Mouse (Mus musculus) hematopoietic multipotent progenitor cell, adult 10-12 weeks (in vitro differentiated cells): ENCODE data around the gene Pkd1l1. TPM values are rescaled to one million over a fixed set of nuclear protein-coding genes. Genes with fewer than 3 reads are reported as not detected.

Experiments
- polyA plus RNA-seq: library from polyadenylated mRNA; stranded (reverse); fragments of >175 nt; gene quantifications from 2 replicates; pipeline ENCODE4 v1.2.3, GENCODE M21; 2012; ENCODE audit warnings: low replicate concordance

The Pkd1l1 gene
- polyA plus RNA-seq: 0.08 TPM in 1 of 2 replicates, not detected in the other

DNA sequence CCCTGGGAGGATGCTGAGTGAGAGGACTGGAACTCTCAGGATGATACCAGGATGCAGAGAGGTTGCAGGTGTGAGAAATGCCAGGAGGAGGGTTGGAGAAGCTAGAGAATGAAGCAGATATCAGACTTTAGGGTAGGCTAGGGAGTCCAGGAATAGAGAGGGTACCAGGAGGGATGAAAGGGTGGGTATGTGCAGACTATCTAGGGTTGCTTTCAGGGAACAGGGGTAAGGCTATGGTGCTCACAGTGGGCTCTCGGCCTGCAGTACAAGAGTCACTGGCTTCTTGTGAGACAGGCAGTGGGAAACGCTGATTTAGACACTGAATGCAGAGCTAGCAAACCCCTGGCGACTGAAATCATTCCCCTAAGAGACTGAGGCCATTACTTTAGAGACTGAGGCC lies at the start of gene Pkd1l1:
Pkd1l1 (minus strand) TSS at position 101 of the 400 bp plus-strand sequence.

DNA sequence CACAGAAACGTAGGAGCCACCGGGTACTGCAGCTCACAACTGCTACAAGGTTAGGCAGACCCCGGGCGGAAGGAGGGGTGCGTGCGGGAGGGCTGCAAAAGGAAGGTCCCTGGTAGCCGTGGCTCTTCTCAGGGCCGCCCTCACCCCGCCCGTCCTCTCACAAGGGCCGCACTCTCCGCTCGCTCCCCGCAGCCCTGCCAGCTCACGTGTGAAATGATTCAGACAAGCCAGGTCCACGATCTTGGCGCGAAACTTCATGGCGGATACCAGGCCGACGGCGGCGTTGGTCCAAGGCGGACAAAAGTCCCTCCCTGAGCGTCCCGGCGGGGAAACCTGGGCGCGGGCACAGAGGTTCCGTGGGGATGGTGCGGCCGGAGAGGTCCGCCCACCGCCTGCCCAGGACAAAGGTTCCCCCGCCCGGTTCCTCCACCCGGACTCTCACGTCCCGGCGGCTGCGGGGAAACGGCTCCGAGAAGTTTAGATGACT lies 37.8 kb upstream of the Pkd1l1 start, which contains the start of gene Hus1:
Hus1 (minus strand) TSS at position 339 of the 487 bp plus-strand sequence.

Other genes starting within 250 kb of the Pkd1l1 start
- 1.6 and 5.6 TPM in 2 replicates for gene Hus1, start 37.9 kb upstream of the Pkd1l1 start, polyA plus RNA-seq
- 0.08 TPM in 1 of 2 replicates, not detected in the other for gene Gm11992, start 75.3 kb upstream of the Pkd1l1 start, polyA plus RNA-seq
- not detected in 2 replicates for gene Sun3, start 75.7 kb upstream of the Pkd1l1 start, polyA plus RNA-seq
- not detected in 2 replicates for gene Upp1, start 144.8 kb upstream of the Pkd1l1 start, polyA plus RNA-seq
- gene Abca13, start 218.7 kb upstream of the Pkd1l1 start, polyA plus RNA-seq: 0.02 TPM in 2 replicates